Mouse (Mus musculus): ENCODE measurements around the gene Klrg1. TPM values are rescaled to one million over a fixed set of nuclear protein-coding genes. Genes with fewer than 3 reads are reported as not detected.

Gene Klrg1
- total RNA-seq (2021): not detected in 2 replicates
- long read RNA-seq: 0 reads

DNA sequence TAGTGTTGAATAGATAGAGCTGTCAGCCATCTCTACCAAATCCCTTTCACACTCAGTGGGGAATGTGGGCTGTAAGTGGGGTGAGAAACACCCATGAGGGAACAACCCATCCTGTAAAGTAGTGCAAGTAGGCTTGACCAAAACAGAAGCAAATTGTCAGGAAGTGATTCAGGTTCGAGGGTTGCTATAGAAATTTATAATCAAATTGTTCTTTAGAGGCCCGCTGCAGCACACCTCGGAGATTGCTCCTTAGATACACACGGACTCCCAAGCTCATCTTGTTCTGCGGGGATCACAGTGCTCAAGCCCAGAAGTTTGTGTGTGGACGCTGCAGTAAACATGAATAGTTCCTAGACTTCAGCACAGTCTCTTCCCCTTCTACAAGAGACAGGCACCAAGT lies at the start of gene Klrg1:
Gene Klrg1 (minus strand): TSS at position 101 of the 400 bp plus-strand sequence.
- no peak for DNase-seq

DNA sequence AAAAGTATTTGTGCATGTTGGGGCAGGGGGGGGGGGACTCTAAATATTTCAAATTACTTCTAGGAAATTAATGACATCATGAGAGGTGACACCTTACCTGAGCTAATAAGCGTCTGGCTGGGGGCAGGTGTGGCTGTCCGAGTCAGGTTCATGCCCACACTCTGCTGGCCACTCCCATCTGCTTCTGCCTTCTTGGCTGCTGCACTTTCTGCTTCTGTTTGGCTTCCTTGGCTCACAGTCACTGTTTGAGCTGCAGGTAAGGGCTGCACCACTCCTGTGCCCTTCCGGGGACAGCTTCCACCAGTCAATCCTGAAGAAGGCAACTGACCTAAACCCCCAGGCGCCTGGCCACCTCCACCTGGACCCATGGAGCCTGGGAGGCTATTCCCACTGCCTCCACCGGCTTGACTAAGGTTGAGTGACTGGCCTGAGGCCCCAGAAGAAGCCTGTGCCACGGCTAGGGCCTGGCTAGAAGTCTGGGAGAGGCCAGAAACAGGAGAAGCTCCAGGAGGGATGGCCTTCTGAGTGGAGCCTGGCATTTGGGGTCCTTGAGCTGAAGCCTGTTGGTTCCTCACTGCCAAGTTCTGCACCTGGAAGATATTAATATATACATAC lies 42.8 kb upstream of the Klrg1 start:
- no peak for DNase-seq

DNA sequence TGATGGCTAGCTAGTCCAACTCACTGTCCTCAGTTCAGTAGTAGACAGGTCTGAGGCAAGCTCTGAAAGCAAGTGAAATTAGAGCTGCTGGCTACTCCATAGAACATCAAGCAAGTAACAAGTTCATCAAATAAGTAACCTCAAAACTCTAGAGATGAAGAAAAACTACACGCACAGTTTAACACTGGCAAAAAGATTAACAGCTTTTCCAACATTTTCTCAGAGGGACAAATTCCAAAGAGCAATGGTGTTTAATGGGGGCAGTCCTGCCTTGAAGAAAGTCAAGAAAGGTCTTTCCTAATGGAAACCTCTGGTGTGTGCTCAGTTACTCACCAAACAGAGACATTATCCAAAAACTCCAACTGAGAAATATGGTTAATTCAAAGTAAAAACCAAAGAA lies 36.0 kb upstream of the Klrg1 start:
- DNase-seq: no peak

DNA sequence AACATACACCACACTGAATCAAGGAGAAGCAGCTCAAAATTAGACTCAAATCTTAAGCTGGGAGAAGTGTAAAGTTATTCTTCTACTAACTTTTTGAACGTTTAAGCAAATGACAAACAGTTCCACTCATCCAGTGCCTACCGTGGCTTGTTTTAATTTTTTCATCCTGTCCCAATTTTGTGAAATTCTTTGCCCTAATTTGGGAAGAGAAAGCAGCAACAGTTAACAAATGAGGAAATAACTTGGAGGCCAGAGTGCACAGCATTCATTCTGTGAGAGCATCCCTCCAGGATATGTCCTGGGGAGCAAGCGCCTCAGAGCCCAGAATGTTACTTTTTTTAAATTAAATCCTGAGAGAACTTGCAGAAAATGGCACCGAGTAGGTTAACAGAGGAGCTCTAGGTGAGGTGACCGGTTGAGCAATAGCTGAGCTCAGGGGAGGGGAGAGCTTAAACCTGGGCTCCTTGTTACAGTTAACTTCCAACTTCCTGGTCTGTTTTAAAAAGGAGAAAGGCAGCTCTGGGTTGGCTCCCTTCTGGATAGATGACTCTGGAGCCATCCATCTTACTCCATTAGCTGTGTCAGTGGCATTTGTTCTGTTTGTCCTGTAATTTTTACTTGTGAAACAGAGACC lies 27.6 kb upstream of the Klrg1 start:
- DNase-seq: no peak

DNA sequence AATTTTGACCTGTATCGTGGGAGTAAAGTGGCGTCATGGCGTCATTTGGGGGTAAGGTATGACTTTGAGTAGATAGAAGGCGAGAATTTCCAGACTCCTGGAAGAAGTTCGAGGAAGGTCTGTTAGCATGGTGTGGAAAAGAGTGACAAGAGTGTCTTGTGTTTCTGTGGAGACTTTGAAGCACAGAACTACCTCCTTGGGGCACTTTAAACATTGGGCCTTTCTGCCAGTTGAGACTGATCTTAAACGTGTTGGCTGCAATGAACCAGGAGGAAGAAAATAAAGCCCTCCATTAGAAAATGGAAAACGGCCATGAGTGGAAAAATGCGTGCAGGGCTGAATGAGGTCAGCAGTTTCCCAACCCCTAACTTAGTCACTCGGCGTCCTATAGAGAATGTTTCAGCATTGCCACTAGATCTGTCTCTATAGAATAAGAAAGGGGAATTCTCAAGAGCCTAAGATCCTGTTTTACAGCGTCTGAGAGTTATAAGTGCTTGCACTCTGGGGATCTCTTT lies 26.8 kb upstream of the Klrg1 start:
- DNase-seq: no peak

DNA sequence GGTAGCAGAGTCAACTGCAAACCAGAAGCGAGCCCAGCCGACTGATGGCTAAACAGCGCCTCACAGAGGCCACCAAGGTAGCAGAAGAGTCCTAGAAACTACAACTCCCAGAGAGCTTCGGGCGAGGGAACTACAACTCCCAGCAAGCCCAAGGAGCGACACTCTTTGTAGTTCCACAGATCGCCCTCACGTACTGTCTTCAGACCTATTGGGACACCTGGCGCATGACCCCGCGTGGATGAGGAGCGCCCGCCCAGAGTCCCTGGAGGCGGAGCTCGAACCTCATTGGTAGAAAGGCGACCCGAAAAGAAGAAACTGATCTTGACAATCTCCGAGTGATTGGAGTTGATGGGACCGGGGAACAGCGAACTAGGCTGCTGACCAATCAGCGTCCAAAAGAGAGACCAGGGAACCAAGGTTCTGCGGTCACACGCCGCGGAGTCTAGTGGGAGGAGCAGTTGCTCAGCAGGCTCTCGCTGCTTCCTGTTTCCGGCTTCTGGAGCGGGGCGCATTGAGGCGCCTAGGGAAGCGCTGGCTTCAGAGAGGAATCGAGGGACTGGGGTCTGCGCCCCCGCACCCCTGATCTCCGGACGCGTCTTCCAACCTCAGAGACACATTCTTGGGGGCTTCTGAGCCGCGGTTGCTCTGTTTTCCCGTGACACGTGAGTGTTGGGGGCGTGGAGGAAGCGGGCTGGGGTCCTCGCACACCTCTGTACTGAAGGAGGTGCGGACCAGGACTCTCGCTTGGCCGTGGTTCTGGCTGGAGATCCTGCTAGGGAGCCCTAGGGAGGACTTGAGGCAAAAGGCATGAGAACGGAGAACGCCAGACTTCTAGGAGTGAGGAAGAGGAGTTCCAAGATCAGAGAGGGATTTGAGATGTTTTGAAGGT lies 26.1 kb upstream of the Klrg1 start, which contains the start of gene M6pr:
Gene M6pr (plus strand): TSS at position 216 of the 889 bp plus-strand sequence.
- peak; percentile 90 for DNase-seq

DNA sequence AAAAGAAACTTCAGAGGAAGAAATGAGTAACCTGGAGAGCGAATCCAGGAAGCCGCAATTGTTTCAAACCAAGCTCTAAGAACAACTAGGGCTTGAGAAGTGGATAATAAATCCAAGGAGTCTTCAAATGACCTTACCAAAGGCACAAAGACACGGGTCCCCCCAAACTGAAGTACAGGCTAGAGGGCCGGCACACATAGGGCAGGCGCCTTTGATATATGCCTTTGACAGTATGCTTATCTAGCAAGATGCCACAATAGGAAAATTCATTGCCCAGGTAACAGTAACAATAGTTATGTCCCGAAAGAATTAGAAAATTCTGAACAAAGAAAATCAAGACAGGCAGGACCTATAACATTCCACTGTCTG lies 25.4 kb upstream of the Klrg1 start:
- no peak for DNase-seq

DNA sequence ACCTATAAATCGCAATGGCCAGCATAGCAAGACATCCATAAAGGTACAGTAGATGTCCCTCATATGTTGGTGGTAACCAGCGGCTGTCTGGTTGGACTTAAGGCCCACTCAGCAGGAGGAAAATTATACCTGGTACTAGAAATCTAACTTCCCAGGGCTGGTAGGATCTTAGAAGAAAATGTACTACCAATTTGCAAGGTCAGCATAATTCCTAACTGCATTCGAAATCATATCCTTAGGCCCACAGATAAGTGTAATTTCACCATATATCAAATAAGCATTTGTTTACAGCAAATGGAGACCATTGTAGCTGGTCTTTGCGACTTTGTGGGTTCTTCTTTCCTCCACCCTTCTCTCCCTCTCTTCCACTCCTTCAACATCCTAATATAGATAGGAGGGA lies 24.0 kb upstream of the Klrg1 start:
- no peak for DNase-seq

DNA sequence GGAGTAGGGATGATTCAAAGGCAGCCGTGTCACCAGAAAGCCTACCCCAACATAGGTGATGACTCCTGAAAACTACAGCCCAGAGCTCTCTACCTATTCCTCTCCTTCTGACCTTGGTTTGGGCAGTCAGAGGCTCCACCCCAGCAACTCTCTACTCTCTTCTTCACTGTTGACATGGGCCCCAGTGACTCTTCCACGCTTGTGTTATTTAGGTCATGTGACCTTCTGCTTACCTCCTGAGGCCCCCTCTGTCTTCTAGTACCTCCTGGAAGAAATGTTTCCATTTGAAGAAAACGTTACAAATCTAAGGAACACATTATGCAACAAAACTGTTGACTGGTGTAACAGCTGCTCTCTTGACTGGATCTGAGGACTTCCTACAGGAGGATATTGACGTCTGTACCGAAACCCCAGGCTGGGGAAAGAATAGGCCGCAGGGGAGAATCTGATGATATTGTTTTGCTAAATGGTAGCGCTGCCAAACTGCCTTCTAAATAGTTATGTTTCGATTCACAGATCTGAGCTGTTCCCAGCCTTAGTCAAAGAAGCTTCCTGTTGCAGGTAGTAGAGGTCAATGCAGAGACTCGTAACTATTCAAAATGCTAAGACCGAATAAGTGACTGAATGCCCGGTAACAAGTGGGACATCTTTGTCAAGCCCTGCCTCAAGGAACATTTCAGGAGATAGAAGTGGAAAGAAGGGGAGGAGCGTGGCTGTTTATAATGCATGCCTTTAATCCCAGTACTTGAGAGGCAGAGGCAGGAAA lies 22.3 kb upstream of the Klrg1 start:
- no peak for DNase-seq

DNA sequence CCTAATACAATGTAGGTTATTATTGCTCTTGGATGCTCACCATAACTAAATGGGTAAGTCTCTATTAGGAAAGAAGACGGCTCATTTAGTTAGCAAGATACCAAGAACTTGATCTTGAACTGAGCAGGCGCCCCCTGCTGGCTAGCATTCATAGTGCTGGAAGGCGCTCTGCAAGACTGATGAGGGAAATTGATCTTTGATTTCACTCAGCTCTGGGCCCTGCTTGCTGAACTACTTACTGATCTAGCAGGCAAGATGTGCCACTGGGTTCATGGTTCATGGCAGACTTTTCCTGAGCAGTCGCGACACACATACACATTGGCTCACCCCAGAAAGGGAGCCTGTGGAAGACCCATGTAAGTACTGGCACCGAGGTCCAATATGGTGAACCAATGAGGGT lies 21.7 kb upstream of the Klrg1 start:
- peak; percentile 86 for DNase-seq

DNA sequence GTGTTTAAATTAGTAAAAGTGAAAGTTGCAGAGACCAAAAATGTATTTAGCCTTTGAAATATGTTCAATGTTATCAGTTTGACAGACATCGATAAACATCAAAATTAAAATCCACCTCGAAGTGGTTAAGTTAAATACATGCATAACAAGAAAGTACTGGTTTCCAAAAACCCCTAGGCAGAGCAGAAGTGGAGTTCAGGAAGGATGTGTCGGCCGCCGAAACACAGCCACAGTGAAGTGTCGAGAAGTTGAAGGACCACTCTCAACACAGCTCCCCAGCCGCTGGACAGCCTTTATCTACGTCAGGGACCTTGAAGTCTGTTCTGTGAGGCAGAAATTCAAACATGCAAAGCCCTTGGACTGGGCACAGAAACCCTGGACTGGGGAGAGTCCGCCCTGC lies 20.8 kb upstream of the Klrg1 start:
- DNase-seq: no peak

DNA sequence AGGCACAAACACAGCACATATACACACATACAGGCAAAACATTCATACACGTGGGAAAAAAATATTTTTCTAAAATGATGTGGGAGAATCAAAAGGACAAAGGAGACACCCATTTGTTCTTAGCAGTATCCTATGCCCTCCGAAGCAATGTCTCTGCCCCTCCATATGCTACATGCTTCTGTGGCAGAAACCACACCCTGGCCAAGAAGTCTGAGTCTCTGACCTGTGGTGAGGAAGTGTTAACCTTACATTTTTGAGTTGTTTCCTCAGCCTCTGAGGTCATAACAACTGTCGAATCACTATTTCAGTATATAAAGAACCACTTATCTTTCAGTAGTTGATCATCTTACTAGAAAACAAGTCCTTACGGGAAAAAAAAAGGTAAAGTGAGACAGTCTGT lies 20.0 kb upstream of the Klrg1 start:
- DNase-seq: no peak

DNA sequence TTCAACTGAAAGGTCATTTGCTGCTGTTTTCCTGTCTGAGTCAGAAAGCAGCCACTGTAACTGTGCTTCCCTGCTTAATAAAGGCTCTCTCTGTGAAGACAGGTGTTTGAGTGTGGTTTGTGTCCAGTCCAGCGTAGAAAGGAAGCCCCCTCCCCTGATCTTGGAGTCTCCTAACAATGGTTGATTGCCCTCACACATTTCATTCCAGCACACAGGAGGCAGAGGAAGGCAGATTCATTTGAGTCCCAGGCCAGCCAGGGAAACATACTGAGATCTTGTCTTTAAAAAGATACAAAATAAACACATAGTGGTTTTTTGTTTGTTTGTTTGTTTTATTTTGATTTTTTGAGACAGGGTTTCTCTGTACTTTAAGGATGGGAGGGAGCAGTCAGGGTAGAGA lies 19.4 kb upstream of the Klrg1 start:
- DNase-seq: no peak

DNA sequence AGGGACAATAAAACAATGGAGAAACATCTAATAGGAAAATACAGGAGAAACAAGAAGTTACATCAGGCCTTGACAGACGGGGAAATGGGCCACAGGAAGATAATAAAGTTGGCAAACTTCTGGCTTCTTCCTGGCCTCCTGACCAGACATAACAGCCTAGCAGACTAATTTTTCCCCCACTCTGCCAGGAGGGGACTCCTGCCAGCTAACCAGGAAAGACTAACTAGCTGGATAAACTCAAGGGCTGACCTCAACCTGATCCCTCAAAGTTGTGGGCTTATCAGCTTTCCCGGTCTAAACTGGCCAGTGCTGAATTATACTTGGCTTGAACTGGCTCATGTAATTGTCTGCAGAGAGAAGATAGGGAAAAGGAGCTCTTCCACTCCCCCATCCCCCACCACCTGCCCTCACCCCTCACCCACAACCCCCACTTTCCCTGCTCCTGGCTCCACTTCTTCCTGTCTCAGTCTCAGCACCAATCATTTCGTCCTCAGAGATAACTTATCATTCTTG lies 17.0 kb upstream of the Klrg1 start:
- DNase-seq: no peak

DNA sequence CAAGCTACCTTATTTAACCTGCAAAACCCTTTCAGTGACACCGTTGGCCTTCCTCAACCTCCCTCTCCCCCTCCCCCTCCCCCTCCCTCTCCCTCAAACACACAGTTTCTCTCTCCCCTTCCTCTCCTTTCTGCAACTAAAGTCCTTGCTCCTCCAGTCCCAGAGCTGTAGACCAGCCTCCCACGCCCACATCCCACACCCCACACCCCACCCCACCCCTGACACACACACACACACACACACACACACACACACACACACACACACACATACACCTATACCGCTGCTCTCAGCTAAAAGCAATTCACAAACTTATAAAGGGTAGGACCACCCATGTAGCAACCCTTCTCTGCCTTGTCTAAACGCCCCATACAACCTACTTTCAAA lies 15.5 kb upstream of the Klrg1 start:
- DNase-seq: no peak

DNA sequence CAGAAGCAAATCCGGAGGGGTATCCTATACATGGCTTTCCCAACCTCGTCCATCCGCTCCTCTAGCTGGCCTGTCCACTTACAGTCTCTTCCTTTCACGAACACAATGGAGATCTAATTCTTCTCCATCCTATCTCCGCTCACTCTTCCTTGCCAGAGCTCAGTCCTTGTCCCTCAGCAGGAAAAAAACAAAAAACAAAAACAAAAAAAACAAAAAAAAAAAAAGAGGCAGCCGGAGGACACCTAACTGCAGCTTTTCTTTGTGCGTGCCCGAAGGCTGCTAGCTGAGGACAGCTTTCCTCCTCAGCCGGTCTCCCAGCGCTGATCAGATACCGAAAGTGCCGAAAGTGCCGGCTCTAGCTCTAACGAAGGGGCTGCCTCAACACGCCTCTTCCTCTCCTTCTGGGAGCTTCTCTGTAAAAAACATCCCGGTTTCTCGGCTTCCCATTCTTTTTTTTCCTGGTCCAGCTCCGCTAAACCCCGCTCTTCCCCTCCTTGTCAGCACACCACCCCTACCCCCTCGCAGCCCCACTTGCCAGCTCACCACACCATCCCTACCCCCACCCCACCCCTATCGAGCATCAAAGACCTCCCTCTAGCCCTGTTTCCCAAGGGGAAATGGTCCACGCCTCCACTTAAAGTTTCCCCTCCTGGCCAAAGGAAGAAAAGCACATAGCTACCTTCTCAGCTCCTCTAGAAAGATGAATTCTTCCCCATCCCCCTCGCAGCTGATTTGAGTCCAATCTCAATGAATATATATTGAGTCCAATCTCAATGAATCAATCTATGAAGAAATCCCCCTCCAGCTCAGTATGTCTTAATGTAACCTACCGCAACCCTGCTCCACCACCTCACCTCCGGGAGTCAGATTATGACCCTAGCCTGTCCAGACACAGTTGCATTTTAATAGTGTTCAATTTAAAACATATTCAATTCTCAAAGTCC lies 14.9 kb upstream of the Klrg1 start:
- no peak for DNase-seq

DNA sequence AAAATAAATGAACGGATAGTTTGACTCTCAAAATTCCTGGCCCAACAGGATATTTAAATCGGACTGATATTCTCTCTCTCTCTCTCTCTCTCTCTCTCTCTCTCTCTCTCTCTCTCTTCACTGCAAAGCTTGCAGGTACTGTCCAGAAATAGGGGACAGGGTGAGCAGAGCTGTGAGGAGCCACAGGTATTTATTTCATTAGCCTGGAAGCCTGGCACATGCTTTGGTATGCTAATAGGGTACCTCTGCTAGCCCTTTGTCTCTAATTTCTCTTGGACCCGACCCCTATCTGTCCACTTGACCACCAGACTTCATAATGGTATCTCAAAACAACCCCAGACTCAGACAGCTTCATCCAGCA lies 14.2 kb upstream of the Klrg1 start:
- no peak for DNase-seq

DNA sequence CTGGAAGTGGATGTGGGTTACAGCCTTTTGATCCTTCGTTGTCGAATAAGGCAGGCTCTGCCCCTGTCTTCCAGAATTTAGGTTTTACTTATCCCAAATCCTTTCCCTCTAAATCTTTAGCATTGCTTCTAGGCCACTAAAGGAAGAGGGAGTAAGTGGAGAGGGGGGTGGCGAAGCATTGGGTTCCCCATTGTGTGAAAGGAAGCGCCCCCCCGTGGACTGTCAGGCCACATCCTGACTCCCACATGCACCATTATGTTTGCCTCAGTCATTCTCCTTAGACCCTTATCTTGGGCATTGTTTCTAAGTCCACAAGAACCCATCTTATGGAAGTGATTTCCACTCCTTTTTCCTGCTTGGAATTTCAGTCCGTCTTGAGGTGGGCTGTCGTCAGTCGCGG lies 12.6 kb upstream of the Klrg1 start:
- no peak for DNase-seq

DNA sequence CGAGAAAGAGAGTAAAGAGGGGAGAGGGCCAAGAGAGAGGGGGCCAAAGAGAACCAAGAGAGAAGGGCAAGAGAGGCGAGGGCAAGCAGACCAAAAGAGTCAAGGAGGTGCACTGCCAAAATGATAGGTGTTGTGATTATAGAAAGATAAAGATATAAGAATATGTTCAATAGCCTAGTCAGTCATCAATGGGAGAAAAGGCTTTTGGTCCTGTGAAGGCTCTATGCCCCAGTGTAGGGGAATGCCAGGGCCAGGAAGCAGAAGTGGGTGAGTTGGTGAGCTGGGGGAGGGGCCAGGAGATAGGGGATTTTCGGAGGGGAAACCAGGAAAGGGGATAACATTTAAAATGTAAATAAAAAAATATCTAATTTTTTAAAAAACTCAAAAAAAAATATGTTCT lies 11.6 kb upstream of the Klrg1 start:
- DNase-seq: no peak

DNA sequence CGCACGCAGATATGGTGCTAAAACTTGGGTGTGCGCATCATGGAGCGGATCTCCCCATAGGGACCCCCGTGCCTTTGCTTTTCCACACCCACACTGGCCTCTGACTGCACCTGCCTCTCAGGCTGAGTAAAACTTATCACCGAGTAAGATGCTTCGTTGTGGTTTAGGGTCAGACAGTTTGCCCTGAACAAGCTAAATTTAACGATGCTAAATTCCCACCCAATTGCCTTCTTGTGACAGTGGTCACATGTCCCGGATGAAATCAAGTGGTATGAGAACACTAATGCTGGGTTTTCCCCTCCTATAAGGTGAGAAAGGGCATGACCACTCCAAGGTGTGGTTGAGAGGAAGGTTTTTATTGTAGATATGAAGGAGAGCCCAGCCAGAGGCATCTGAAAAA lies 11.1 kb upstream of the Klrg1 start:
- no peak for DNase-seq

DNA sequence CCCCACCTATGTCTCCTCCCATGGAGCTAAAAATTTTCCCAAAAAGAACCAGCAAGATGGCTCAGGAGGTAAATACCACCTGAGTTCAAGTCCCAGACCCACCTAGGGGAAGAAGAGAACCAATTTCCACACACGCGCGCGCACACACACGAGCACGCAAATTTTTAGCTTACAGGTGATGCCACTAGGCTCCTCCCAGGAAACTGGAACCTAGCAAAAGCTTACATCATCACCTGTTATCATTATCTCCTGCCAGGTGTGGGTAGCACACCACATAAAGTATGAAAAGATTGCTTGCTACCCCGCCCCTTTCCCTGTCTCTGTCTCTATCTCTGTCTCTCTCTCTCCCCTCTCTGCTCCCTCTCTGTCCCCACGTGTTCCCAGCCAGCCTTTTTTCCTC lies 10.4 kb upstream of the Klrg1 start:
- no peak for DNase-seq
